Mouse (Mus musculus): Measurements from ENCODE around the gene Dock10. TPM values are rescaled to one million over a fixed set of nuclear protein-coding genes. Genes with fewer than 3 reads are reported as not detected.
A peak's percentile ranks its signal among the peaks of the same experiment; 100 is the strongest.

Dock10 gene
- total and polyA plus RNA-seq, 2 experiments: 1.0 to 6.8 TPM

DNA sequence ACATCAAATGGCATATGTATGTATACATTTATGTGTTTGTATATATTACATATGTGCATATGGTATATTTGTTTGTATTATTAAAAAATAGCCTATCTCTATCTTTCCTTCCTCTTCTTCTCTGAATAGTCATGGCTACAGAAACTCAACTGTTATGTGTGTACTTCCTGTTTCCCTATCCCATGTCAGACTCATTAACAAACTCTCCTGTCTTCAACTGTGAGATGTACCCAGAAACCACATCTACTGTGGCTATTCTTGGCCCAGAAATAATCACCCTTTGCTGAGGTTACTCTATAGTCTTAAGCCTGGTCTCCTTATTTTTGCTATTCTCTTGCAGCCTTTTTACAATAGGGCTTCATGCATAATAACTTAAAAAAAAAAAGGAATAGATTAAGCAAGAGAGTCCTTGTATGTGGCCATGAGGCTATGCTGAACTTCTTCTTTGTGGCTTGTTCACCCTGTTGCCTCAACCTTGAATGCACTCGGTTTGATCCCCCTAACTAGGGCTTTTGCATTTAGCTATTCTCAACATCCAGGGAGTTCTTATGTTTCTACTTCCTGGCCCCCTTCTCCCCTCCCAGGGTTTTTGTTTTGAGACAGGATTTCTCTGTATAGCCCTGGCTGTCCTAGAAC lies 306.3 kb downstream of the Dock10 start:
- no peak overlapping the region for H3K9ac ChIP-seq (ENCODE audit: low read depth, low read length)
- TF ChIP-seq CTCF (IDR thresholded peaks at IDR 0.05; ENCODE audit: low read depth, low read length) (no peak), POLR2A (IDR thresholded peaks at IDR 0.05; ENCODE audit: extremely low read depth, insufficient read depth, low read length) (no peak)
- no peak overlapping the region for H3K4me3 ChIP-seq (ENCODE audit: insufficient read depth, low read depth, low read length)
- no peaks in the 10 kb centered on the region for H3K27me3 ChIP-seq (ENCODE audit: control insufficient read depth, insufficient read depth, low read length)
- no peaks in the 10 kb centered on the region for H3K79me2 ChIP-seq (ENCODE audit: control insufficient read depth, insufficient read depth, low read length)
- WGBS: 78% methylated on average over 1 of the region's 1 CpGs
- peak; percentile 11 for DNase-seq (ENCODE audit: extremely low read depth, low read depth, low spot score)
- H3K27ac ChIP-seq (replicated peaks; ENCODE audit: insufficient read depth, low read depth, low read length): no peak overlapping the region
- H3K36me3 ChIP-seq (ENCODE audit: control insufficient read depth, insufficient read depth, low read length): no peaks in the 10 kb centered on the region
- no peaks in the 10 kb centered on the region; the same call in none of the 2 replicates for H3K4me1 ChIP-seq (ENCODE audit: control insufficient read depth, insufficient read depth, low read length)
